Mouse (Mus musculus) kidney, adult 2 months (tissue): ENCODE measurements at regions not wholly inside any gene's neighbourhood (a gene's known extent, or its start where the extent isn't known, plus 50 kb on each side); places are given as distances from the start of the nearest gene placed in this dataset.

ENCODE experiments used
- DNase-seq: peaks from one replicate; pipeline ENCODE4 v3.0.0; 2021
- H3K27ac ChIP-seq: fragments of 200-500 bp; 2 replicates; pipeline ENCODE4 v1.5.1; 2012; ENCODE audit warnings: low read depth, low read length, control low read depth, inconsistent platforms; ENCODE audit not compliant: insufficient read depth
- H3K27me3 ChIP-seq: fragments of 200-500 bp; replicated peaks from 2 replicates; pipeline ENCODE4 v1.6.1; 2012; ENCODE audit warnings: mild to moderate bottlenecking, moderate library complexity, low read length, inconsistent platforms; ENCODE audit not compliant: control insufficient read depth, insufficient read depth
- H3K36me3 ChIP-seq: fragments of 200-500 bp; 2 replicates; pipeline ENCODE4 v1.6.1; 2012; ENCODE audit warnings: mild to moderate bottlenecking, moderate library complexity, low read length, inconsistent platforms; ENCODE audit not compliant: control insufficient read depth, insufficient read depth
- H3K4me1 ChIP-seq: fragments of 200-500 bp; 2 replicates; pipeline ENCODE4 v1.6.1; 2011; ENCODE audit warnings: low read length; ENCODE audit not compliant: control insufficient read depth, insufficient read depth
- H3K4me3 ChIP-seq: fragments of 200-500 bp; 2 replicates; pipeline ENCODE4 v1.5.1; 2011; ENCODE audit warnings: mild to moderate bottlenecking, low read depth, low read length, control low read depth; ENCODE audit not compliant: insufficient read depth
- CTCF ChIP-seq: fragments of 200-500 bp; conservative IDR thresholded peaks from 2 replicates; pipeline ENCODE4 v1.5.1; 2011; ENCODE audit warnings: low read depth, mild to moderate bottlenecking, control low read depth, low read length, moderate library complexity, mixed read lengths; ENCODE audit not compliant: insufficient read depth, insufficient read length
- POLR2A ChIP-seq: fragments of 200-500 bp; IDR thresholded peaks from one replicate; pipeline ENCODE4 v1.6.1; 2011; ENCODE audit warnings: low read depth, low read length, control low read depth
- WGBS: fragments of 180-500 bp; shearing (Covaris S2); methylation state at CpG from one replicate; pipeline ENCODE4 v1.1.7; 2018; 5-methylcytosine and 5-hydroxymethylcytosine counted together

GRCm38 (mm10) chr6:147773904-147774303 lies 273.2 kb upstream of the Far2 start:
- no peaks in the 10 kb centered on the region for H3K27me3 ChIP-seq
- H3K27ac ChIP-seq: no peak overlapping the region
- H3K36me3 ChIP-seq: no peaks in the 10 kb centered on the region
- H3K4me1 ChIP-seq: no peaks in the 10 kb centered on the region
- H3K4me3 ChIP-seq: no peak overlapping the region
- WGBS: 85% methylated on average over 10 of the region's 10 CpGs
- TF ChIP-seq CTCF (no peak), POLR2A (no peak)
- no peak for DNase-seq

GRCm38 (mm10) chr6:147774626-147775025 lies 272.4 kb upstream of the Far2 start:
- no peaks in the 10 kb centered on the region for H3K27me3 ChIP-seq
- H3K4me1 ChIP-seq: no peaks in the 10 kb centered on the region
- H3K36me3 ChIP-seq: no peaks in the 10 kb centered on the region
- H3K4me3 ChIP-seq: no peak overlapping the region
- TF ChIP-seq POLR2A (no peak), CTCF (no peak)
- H3K27ac ChIP-seq: no peak overlapping the region
- no peak for DNase-seq
- WGBS: 69% methylated on average over 6 of the region's 6 CpGs

GRCm38 (mm10) chr6:147779466-147779865 lies 267.6 kb upstream of the Far2 start:
- DNase-seq: no peak
- H3K4me3 ChIP-seq: no peak overlapping the region

GRCm38 (mm10) chr6:147784249-147784648 lies 262.8 kb upstream of the Far2 start:
- H3K27ac ChIP-seq: no peak overlapping the region
- no peaks in the 10 kb centered on the region for H3K4me1 ChIP-seq
- no peaks in the 10 kb centered on the region for H3K27me3 ChIP-seq
- TF ChIP-seq POLR2A: no peak
- H3K36me3 ChIP-seq: no peaks in the 10 kb centered on the region
- no peak for DNase-seq
- WGBS: 79% methylated on average over 2 of the region's 2 CpGs
- H3K4me3 ChIP-seq: no peak overlapping the region

More at GRCm38 (mm10) chr6:147779466-147779865, 267.6 kb upstream of the Far2 start:
- Histone ChIP-seq H3K27me3 (no peaks in the 10 kb centered on the region), H3K4me1 (no peaks in the 10 kb centered on the region), H3K27ac (no peak overlapping the region), H3K36me3 (no peaks in the 10 kb centered on the region)
- no peak for TF ChIP-seq CTCF
- no peak for TF ChIP-seq POLR2A
- 90% methylated on average over 1 of the region's 1 CpGs for WGBS

GRCm38 (mm10) chr6:147784854-147785253 lies 262.2 kb upstream of the Far2 start:
- TF ChIP-seq CTCF (no peak), POLR2A (no peak)
- no peak for DNase-seq
- no peak overlapping the region for H3K4me3 ChIP-seq

GRCm38 (mm10) chr6:147788095-147788494 lies 259.0 kb upstream of the Far2 start:
- H3K27me3 ChIP-seq: no peaks in the 10 kb centered on the region
- H3K4me1 ChIP-seq: no peaks in the 10 kb centered on the region
- no peaks in the 10 kb centered on the region for H3K36me3 ChIP-seq
- H3K4me3 ChIP-seq: no peak overlapping the region
- TF ChIP-seq POLR2A (no peak), CTCF (no peak)
- 83% methylated on average over 2 of the region's 2 CpGs for WGBS
- DNase-seq: no peak
- no peak overlapping the region for H3K27ac ChIP-seq

More at GRCm38 (mm10) chr6:147784854-147785253, 262.2 kb upstream of the Far2 start:
- 93% methylated on average over 6 of the region's 6 CpGs for WGBS
- Histone ChIP-seq H3K27ac (no peak overlapping the region), H3K4me1 (no peaks in the 10 kb centered on the region), H3K36me3 (no peaks in the 10 kb centered on the region), H3K27me3 (no peaks in the 10 kb centered on the region)

GRCm38 (mm10) chr6:147789112-147789511 lies 257.9 kb upstream of the Far2 start:
- Histone ChIP-seq H3K4me1 (no peaks in the 10 kb centered on the region), H3K4me3 (no peak overlapping the region), H3K36me3 (no peaks in the 10 kb centered on the region), H3K27me3 (no peaks in the 10 kb centered on the region), H3K27ac (no peak overlapping the region)
- 53% methylated on average over 6 of the region's 6 CpGs for WGBS
- DNase-seq: no peak
- TF ChIP-seq POLR2A (no peak), CTCF (no peak)

GRCm38 (mm10) chr6:147793811-147794210 lies 253.2 kb upstream of the Far2 start:
- no peak for DNase-seq
- TF ChIP-seq POLR2A (no peak), CTCF (no peak)
- 73% methylated on average over 3 of the region's 3 CpGs for WGBS

More at GRCm38 (mm10) chr6:147793811-147794210, 253.2 kb upstream of the Far2 start:
- no peak overlapping the region for H3K27ac ChIP-seq
- H3K36me3 ChIP-seq: no peaks in the 10 kb centered on the region
- no peaks in the 10 kb centered on the region for H3K4me1 ChIP-seq
- no peak overlapping the region for H3K4me3 ChIP-seq
- H3K27me3 ChIP-seq: no peaks in the 10 kb centered on the region
